ENCODE assay signal across 22 mouse cellular contexts in genomic region chr10:44723845-44724244, GRCm38 (mm10).
DNase-seq lines count a peak whose midpoint lies in the region; ATAC-seq and TF ChIP-seq lines count a peak whose summit lies in the region.
"Had no signal": no experiment of that assay in that cellular context is flagged by ENCODE, and none has a peak within 500 bp of the region (broad histone marks: within the 10 kb centered on the region; RNA-seq: fewer than 3 reads in every experiment).

No protein-coding gene starts in this region.

- no peaks in the 10 kb centered on the region for H3K9me3 ChIP-seq in lung, postnatal 0 days (ENCODE audit: low read length)
- no peaks in the 10 kb centered on the region for H3K9me3 ChIP-seq in MEL (replicated peaks; ENCODE audit: insufficient read depth, low read length)
- no peaks in the 10 kb centered on the region for H3K9me3 ChIP-seq in midbrain, embryonic 14.5 days (ENCODE audit: control insufficient read depth, low read length)
- H3K9me3 ChIP-seq: embryonic facial prominence, embryonic 15.5 days; forebrain, embryonic 10.5 days; heart, embryonic 15.5 days; hindbrain, embryonic 13.5 days had no signal

- WGBS in lung, postnatal 0 days: 31% methylated on average over 1 of the region's 1 CpGs
- 83% methylated on average over 1 of the region's 1 CpGs for WGBS in midbrain, embryonic 14.5 days

- DNase-seq in lung, postnatal 0 days (ENCODE audit: low spot score): peak; percentile 64
- DNase-seq in lung, postnatal 25 days (ENCODE audit: low spot score): no peak
- peak; percentile 39 for DNase-seq in MEL (ENCODE audit: low read depth, low spot score)
- no peak for DNase-seq in B cell, adult 2 months
- DNase-seq in right cerebral cortex, adult 2 months (ENCODE audit: low spot score in 2 of 2): no peak
- DNase-seq in midbrain, embryonic 14.5 days: no peak
- DNase-seq: cerebellum, adult 18-20 months; cerebellum, adult 9-11 months; embryo, embryonic 11 days; gastrocnemius, adult 2 months; gastrocnemius, postnatal 25 days; heart, postnatal 14 days; kidney, adult 11 months had no signal

- no peak for TF ChIP-seq POLR2A in MEL (IDR thresholded peaks at IDR 0.05; ENCODE audit: control insufficient read depth in 1 of 2, insufficient read depth in 1 of 2, low read depth in 1 of 2, low read length in 2 of 2, poor library complexity in 1 of 2)

- no peak overlapping the region for H3K9ac ChIP-seq in lung, postnatal 0 days (replicated peaks; ENCODE audit: low read depth)
- H3K9ac ChIP-seq in MEL (ENCODE audit: control insufficient read depth, low read depth, low read length, poor library complexity, severe bottlenecking): no peak overlapping the region
- H3K9ac ChIP-seq in midbrain, embryonic 14.5 days (replicated peaks; ENCODE audit: low read length): no peak overlapping the region
- H3K9ac ChIP-seq: embryonic facial prominence, embryonic 15.5 days; heart, embryonic 15.5 days; hindbrain, embryonic 13.5 days had no signal

- no peaks in the 10 kb centered on the region for H3K4me1 ChIP-seq in lung, postnatal 0 days (ENCODE audit: insufficient read depth, low read depth, low read length)
- peaks cover 6% of the 10 kb centered on the region in 2 experiments; a peak in 3 of 4 replicates for H3K4me1 ChIP-seq in MEL (ENCODE audit: control insufficient read depth in 1 of 2, insufficient read depth in 2 of 2, low read length in 2 of 2)
- H3K4me1 ChIP-seq in midbrain, embryonic 14.5 days (ENCODE audit: control insufficient read depth, insufficient read depth, low read length): no peaks in the 10 kb centered on the region
- H3K4me1 ChIP-seq: forebrain, embryonic 10.5 days; heart, embryonic 15.5 days; hindbrain, embryonic 13.5 days had no signal

- peak; percentile 35 for TF ChIP-seq CTCF in lung, postnatal 0 days (IDR thresholded peaks at IDR 0.05)
- TF ChIP-seq CTCF in MEL (IDR thresholded peaks at IDR 0.05 in 2 of 3, conservative IDR thresholded peaks at IDR 0.05 in 1 of 3; ENCODE audit: control insufficient read depth in 1 of 3, insufficient read depth in 1 of 3, low read depth in 2 of 3, low read length in 3 of 3, poor library complexity in 1 of 3, severe bottlenecking in 1 of 3): no peak

- no peak overlapping the region for H3K4me3 ChIP-seq in lung, postnatal 0 days (ENCODE audit: low read depth, low read length)
- H3K4me3 ChIP-seq in MEL (ENCODE audit: control insufficient read depth in 1 of 2, insufficient read depth in 1 of 2, low read depth in 2 of 2, low read length in 2 of 2): no peak overlapping the region
- no peak overlapping the region for H3K4me3 ChIP-seq in midbrain, embryonic 14.5 days (replicated peaks; ENCODE audit: low read depth, low read length)
- H3K4me3 ChIP-seq: embryonic facial prominence, embryonic 15.5 days; erythroblast, embryonic 14.5 days; forebrain, embryonic 10.5 days; gastrocnemius, adult 2 months; heart, embryonic 15.5 days; hindbrain, embryonic 13.5 days had no signal

- no peak overlapping the region for H3K4me2 ChIP-seq in lung, postnatal 0 days (replicated peaks; ENCODE audit: low read depth, low read length)
- H3K4me2 ChIP-seq in midbrain, embryonic 14.5 days (ENCODE audit: low read length): no peak overlapping the region
- H3K4me2 ChIP-seq: embryonic facial prominence, embryonic 15.5 days; heart, embryonic 11.5 days; heart, embryonic 15.5 days; hindbrain, embryonic 13.5 days had no signal

- no peak for TF ChIP-seq RAD21 in MEL (IDR thresholded peaks at IDR 0.05; ENCODE audit: low read depth, low read length)

- ATAC-seq in lung, postnatal 0 days: peak; percentile 37; the same call in 1 of the 2 replicates
- peak; percentile 77 for ATAC-seq in inflammation-experienced regulatory T-cells, adult 6 months
- no peak for ATAC-seq in midbrain, embryonic 14.5 days (ENCODE audit: low FRiP score, low TSS enrichment)
- ATAC-seq: forebrain, embryonic 14.5 days; hindbrain, postnatal 0 days had no signal

- H3K27ac ChIP-seq in lung, postnatal 0 days (ENCODE audit: low read length): no peak overlapping the region
- H3K27ac ChIP-seq in MEL (ENCODE audit: control insufficient read depth, low read depth, low read length): no peak overlapping the region
- no peak overlapping the region for H3K27ac ChIP-seq in midbrain, embryonic 14.5 days (replicated peaks; ENCODE audit: low read depth, low read length)
- H3K27ac ChIP-seq: embryonic facial prominence, embryonic 15.5 days; forebrain, embryonic 10.5 days; gastrocnemius, adult 2 months; heart, embryonic 15.5 days; hindbrain, embryonic 13.5 days; hindbrain, postnatal 0 days had no signal

- H3K36me3 ChIP-seq in lung, postnatal 0 days (ENCODE audit: insufficient read depth, low read length): no peaks in the 10 kb centered on the region
- peaks cover 0 to 10% of the 10 kb centered on the region in 2 experiments; a peak in 2 of 4 replicates for H3K36me3 ChIP-seq in MEL (ENCODE audit: control insufficient read depth in 1 of 2, insufficient read depth in 2 of 2, low read length in 2 of 2)
- H3K36me3 ChIP-seq in midbrain, embryonic 14.5 days (ENCODE audit: control insufficient read depth, insufficient read depth, low read length): no peaks in the 10 kb centered on the region
- H3K36me3 ChIP-seq: embryonic facial prominence, embryonic 15.5 days; forebrain, embryonic 10.5 days; heart, embryonic 15.5 days; hindbrain, embryonic 13.5 days had no signal

- H3K27me3 ChIP-seq in lung, postnatal 0 days (replicated peaks; ENCODE audit: insufficient read depth, low read length): no peaks in the 10 kb centered on the region
- H3K27me3 ChIP-seq in MEL (ENCODE audit: control insufficient read depth in 1 of 2, insufficient read depth in 2 of 2, low read length in 2 of 2): no peaks in the 10 kb centered on the region
- H3K27me3 ChIP-seq in midbrain, embryonic 14.5 days (ENCODE audit: control insufficient read depth, insufficient read depth, low read length): no peaks in the 10 kb centered on the region
- H3K27me3 ChIP-seq: embryonic facial prominence, embryonic 15.5 days; heart, embryonic 15.5 days; hindbrain, embryonic 13.5 days had no signal

- no peak for TF ChIP-seq EP300 in lung, postnatal 0 days (IDR thresholded peaks at IDR 0.05)
- no peak for TF ChIP-seq EP300 in MEL (IDR thresholded peaks at IDR 0.05; ENCODE audit: low read depth in 1 of 2, low read length in 2 of 2)

- H3K79me2 ChIP-seq in MEL (ENCODE audit: control insufficient read depth, insufficient read depth, low read length, poor library complexity): no peaks in the 10 kb centered on the region

TF ChIP-seq in MEL, 35 proteins besides CTCF, POLR2A, EP300 and RAD21:
- TF ChIP-seq GATA1 (IDR thresholded peaks at IDR 0.05; ENCODE audit: low read depth, low read length) (peak; percentile 44), BHLHE40 (IDR thresholded peaks at IDR 0.05; ENCODE audit: borderline replicate concordance, low read depth, low read length) (no peak)
TF ChIP-seq in MEL: peak in this region for 1.

Comparison
In these comparisons a context has a peak if more than half of its experiments do, and no peak if none do; other contexts are left out.
1. DNase-seq: peak in lung, postnatal 0 days (single experiment) and MEL (single experiment); none in lung, postnatal 25 days (single experiment), B cell, adult 2 months (0 of 2), right cerebral cortex, adult 2 months (0 of 2) and midbrain, embryonic 14.5 days (single experiment).